Mouse (Mus musculus) left cerebral cortex, adult 18-20 months (tissue): ENCODE measurements at regions not wholly inside any gene's neighbourhood (a gene's known extent, or its start where the extent isn't known, plus 50 kb on each side); places are given as distances from the start of the nearest gene placed in this dataset.

Experiments
- microRNA-seq, 2 experiments: library from miRNA; unstranded; fragments of <30 nt; microRNA quantifications; one replicate each; pipeline ENCODE4 v1.2.0; 2021

Small RNAs in the stretch of these regions (microRNA-seq; reads per million reads assigned to microRNA genes)
- gene Gm24973, result 0 reads per million in 2 experiments
